Comparison of ENCODE assay signal across 25 mouse cellular contexts in the genomic region with DNA sequence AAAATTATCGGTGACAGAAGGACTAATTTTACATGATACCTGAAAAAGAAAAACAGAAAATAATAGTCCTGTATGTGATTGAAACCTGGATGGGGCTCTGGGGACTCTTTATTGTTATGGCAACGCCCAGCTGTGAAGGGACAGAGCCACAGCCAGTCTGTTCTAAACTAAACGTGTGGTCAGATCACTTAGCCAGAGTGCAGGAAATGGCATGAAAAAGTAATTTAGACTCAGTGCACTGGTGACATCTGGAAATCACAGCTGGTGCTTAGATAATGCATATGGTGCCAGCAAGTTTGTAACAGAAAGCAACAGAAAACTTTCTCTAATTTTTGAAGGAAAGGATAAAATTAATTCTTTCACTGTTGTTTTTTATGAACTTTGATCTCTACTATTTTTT.
A peak's percentile ranks its signal among the peaks of the same experiment; 100 is the strongest.
DNase-seq lines count a peak whose midpoint lies in the region; ATAC-seq and TF ChIP-seq lines count a peak whose summit lies in the region.
"Had no signal": no experiment of that assay in that cellular context is flagged by ENCODE, and none has a peak within 500 bp of the region (broad histone marks: within the 10 kb centered on the region; RNA-seq: fewer than 3 reads in every experiment).

No protein-coding gene starts in this region.

- H3K4me1 ChIP-seq in heart, adult 2 months (ENCODE audit: control insufficient read depth, insufficient read depth, low read length) = peaks cover 2% of the 10 kb centered on the region; the same call in 1 of the 2 replicates
- H3K4me1 ChIP-seq in intestine, embryonic 16.5 days (ENCODE audit: control insufficient read depth, insufficient read depth, low read length) = no peaks in the 10 kb centered on the region
- no peaks in the 10 kb centered on the region for H3K4me1 ChIP-seq in lung, adult 2 months (ENCODE audit: control insufficient read depth, insufficient read depth, low read length)
- H3K4me1 ChIP-seq in kidney, embryonic 15.5 days = peaks cover 4% of the 10 kb centered on the region; the same call in 1 of the 2 replicates
- H3K4me1 ChIP-seq: embryonic facial prominence, embryonic 13.5 days; forebrain, embryonic 13.5 days; heart, embryonic 15.5 days; hindbrain, embryonic 10.5 days; stomach, embryonic 15.5 days had no signal

- H3ac ChIP-seq in C2C12 (ENCODE audit: control insufficient read depth, insufficient read length, low read depth) = no peak overlapping the region

- H3K79me3 ChIP-seq in C2C12 (ENCODE audit: low read depth) = no peaks in the 10 kb centered on the region

- H3K4me3 ChIP-seq in heart, adult 2 months = no peak overlapping the region
- H3K4me3 ChIP-seq in C2C12 (ENCODE audit: insufficient read depth, poor library complexity, severe bottlenecking) = no peak overlapping the region
- no peak overlapping the region for H3K4me3 ChIP-seq in intestine, embryonic 16.5 days (ENCODE audit: low read length)
- no peak overlapping the region for H3K4me3 ChIP-seq in lung, adult 2 months (replicated peaks; ENCODE audit: extremely low read depth, low read depth, low read length)
- H3K4me3 ChIP-seq in kidney, embryonic 15.5 days (replicated peaks) = no peak overlapping the region
- H3K4me3 ChIP-seq: embryonic facial prominence, embryonic 13.5 days; forebrain, embryonic 13.5 days; heart, embryonic 15.5 days; hindbrain, embryonic 10.5 days; stomach, embryonic 15.5 days had no signal

- peak overlapping the region; percentile 26; the same call in 1 of the 2 replicates for H3K27ac ChIP-seq in heart, adult 2 months
- H3K27ac ChIP-seq in intestine, embryonic 16.5 days (ENCODE audit: low read length) = no peak overlapping the region
- H3K27ac ChIP-seq in kidney, embryonic 15.5 days = no peak overlapping the region
- H3K27ac ChIP-seq: embryonic facial prominence, embryonic 13.5 days; forebrain, embryonic 13.5 days; heart, embryonic 15.5 days; hindbrain, embryonic 10.5 days; kidney, postnatal 0 days had no signal

- no peak for TF ChIP-seq CTCF in heart, adult 2 months (IDR thresholded peaks at IDR 0.05)
- TF ChIP-seq CTCF in C2C12 (IDR thresholded peaks at IDR 0.05; ENCODE audit: control insufficient read depth, insufficient read depth, insufficient read length) = no peak
- TF ChIP-seq CTCF in lung, adult 2 months (IDR thresholded peaks at IDR 0.05; ENCODE audit: insufficient read depth, low read length) = no peak

- ATAC-seq in intestine, embryonic 16.5 days = peak; percentile 28; the same call in 1 of the 2 replicates
- no peak for ATAC-seq in kidney, embryonic 15.5 days (replicated peaks; ENCODE audit: low FRiP score)
- ATAC-seq: CD4-positive, CD25-positive, alpha-beta regulatory T cell, adult 4 months; forebrain, embryonic 13.5 days; hindbrain, embryonic 16.5 days had no signal

- no peak overlapping the region for H3K9ac ChIP-seq in heart, adult 2 months (ENCODE audit: low read depth, low read length)
- no peak overlapping the region for H3K9ac ChIP-seq in intestine, embryonic 16.5 days (ENCODE audit: low read depth, low read length)
- no peak overlapping the region for H3K9ac ChIP-seq in kidney, embryonic 15.5 days
- H3K9ac ChIP-seq: embryonic facial prominence, embryonic 13.5 days; forebrain, embryonic 13.5 days; heart, embryonic 15.5 days; stomach, embryonic 15.5 days had no signal

- DNase-seq in heart, adult 2 months = no peak
- no peak for DNase-seq in heart, postnatal 4 days
- peak; percentile 55 for DNase-seq in 3T3-L1 (ENCODE audit: low read depth, low spot score)
- DNase-seq in lung, adult 2 months = no peak
- DNase-seq: adrenal gland, postnatal 25 days; cerebellum, adult 8-10 months; cerebellum, postnatal 36 days; kidney, adult 11 months; left cerebral cortex, postnatal 4 days; lung, adult 18-20 months; lung, postnatal 14 days; midbrain, embryonic 14.5 days; thymus, postnatal 25 days had no signal

- no peaks in the 10 kb centered on the region for H3K9me3 ChIP-seq in intestine, embryonic 16.5 days (ENCODE audit: control insufficient read depth, low read length)
- H3K9me3 ChIP-seq in kidney, embryonic 15.5 days (replicated peaks) = no peaks in the 10 kb centered on the region
- H3K9me3 ChIP-seq: embryonic facial prominence, embryonic 13.5 days; forebrain, embryonic 13.5 days; heart, embryonic 15.5 days; hindbrain, embryonic 10.5 days; stomach, embryonic 15.5 days had no signal

- 30% methylated on average over 3 of the region's 3 CpGs for WGBS in heart, adult 2 months
- 41% methylated on average over 3 of the region's 3 CpGs for WGBS in intestine, embryonic 16.5 days
- 45% methylated on average over 3 of the region's 3 CpGs for WGBS in lung, adult 2 months
- WGBS in kidney, embryonic 15.5 days = 32% methylated on average over 3 of the region's 3 CpGs

- H3K4me2 ChIP-seq in intestine, embryonic 16.5 days (ENCODE audit: low read depth, low read length) = no peak overlapping the region
- H3K4me2 ChIP-seq in kidney, embryonic 15.5 days = no peak overlapping the region
- H3K4me2 ChIP-seq: embryonic facial prominence, embryonic 13.5 days; forebrain, embryonic 13.5 days; heart, embryonic 15.5 days; liver, embryonic 11.5 days; stomach, embryonic 15.5 days had no signal

- H3K79me2 ChIP-seq in heart, adult 2 months (replicated peaks; ENCODE audit: control insufficient read depth, insufficient read depth, low read length) = no peaks in the 10 kb centered on the region
- H3K79me2 ChIP-seq in C2C12 (ENCODE audit: control insufficient read depth, insufficient read depth) = no peaks in the 10 kb centered on the region

- no peak for TF ChIP-seq EP300 in heart, adult 2 months (IDR thresholded peaks at IDR 0.05; ENCODE audit: insufficient read depth, low read depth, low read length)

- no peaks in the 10 kb centered on the region for H3K36me3 ChIP-seq in heart, adult 2 months (ENCODE audit: control insufficient read depth, insufficient read depth, low read length)
- no peaks in the 10 kb centered on the region for H3K36me3 ChIP-seq in C2C12 (ENCODE audit: control insufficient read depth, insufficient read depth)
- no peaks in the 10 kb centered on the region for H3K36me3 ChIP-seq in intestine, embryonic 16.5 days (ENCODE audit: control insufficient read depth, insufficient read depth, low read length)
- H3K36me3 ChIP-seq in kidney, embryonic 15.5 days = no peaks in the 10 kb centered on the region
- H3K36me3 ChIP-seq: embryonic facial prominence, embryonic 13.5 days; heart, embryonic 15.5 days; hindbrain, embryonic 10.5 days; stomach, embryonic 15.5 days had no signal

- intact Hi-C loops in heart, adult 2 months (cut with DNase I) = no loop called here

- no peak for TF ChIP-seq POLR2A in heart, adult 2 months (IDR thresholded peaks at IDR 0.05; ENCODE audit: insufficient read depth, low read depth, low read length)
- no peak for TF ChIP-seq POLR2A in lung, adult 2 months (IDR thresholded peaks at IDR 0.05; ENCODE audit: borderline replicate concordance, extremely low read depth, low read depth, low read length)

- no peaks in the 10 kb centered on the region for H3K27me3 ChIP-seq in heart, adult 2 months (ENCODE audit: control insufficient read depth, insufficient read depth, low read length)
- H3K27me3 ChIP-seq in C2C12 (ENCODE audit: control insufficient read depth, insufficient read depth, insufficient read length) = no peaks in the 10 kb centered on the region
- H3K27me3 ChIP-seq in intestine, embryonic 16.5 days (replicated peaks; ENCODE audit: control insufficient read depth, insufficient read depth, low read length) = no peaks in the 10 kb centered on the region
- no peaks in the 10 kb centered on the region for H3K27me3 ChIP-seq in kidney, embryonic 15.5 days
- H3K27me3 ChIP-seq: embryonic facial prominence, embryonic 13.5 days; forebrain, embryonic 13.5 days; heart, embryonic 15.5 days; stomach, embryonic 15.5 days had no signal

TF ChIP-seq in C2C12, 6 proteins besides CTCF, POLR2A, EP300 and RAD21:
- TF ChIP-seq MYOG (IDR thresholded peaks at IDR 0.05; ENCODE audit: control insufficient read depth, extremely low read depth, insufficient read length) = no peak
- peak; percentile 69 for TF ChIP-seq MYOD1 (IDR thresholded peaks at IDR 0.05; ENCODE audit: control insufficient read depth, insufficient read length, low read depth)
